Mouse (Mus musculus) 3T3-L1 (cell line): ENCODE data around the gene Usp31.

Experiments used
- DNase-seq: peaks from one replicate; pipeline ENCODE4 v3.0.0-alpha.2; 2015; ENCODE audit warnings: low read depth, low spot score

Gene Usp31

GRCm38 (mm10) chr7:121707073-121707667 is at the start of gene Usp31:
Usp31 (minus strand) TSS chr7:121707253.
- DNase-seq: peak; percentile 96

DNA sequence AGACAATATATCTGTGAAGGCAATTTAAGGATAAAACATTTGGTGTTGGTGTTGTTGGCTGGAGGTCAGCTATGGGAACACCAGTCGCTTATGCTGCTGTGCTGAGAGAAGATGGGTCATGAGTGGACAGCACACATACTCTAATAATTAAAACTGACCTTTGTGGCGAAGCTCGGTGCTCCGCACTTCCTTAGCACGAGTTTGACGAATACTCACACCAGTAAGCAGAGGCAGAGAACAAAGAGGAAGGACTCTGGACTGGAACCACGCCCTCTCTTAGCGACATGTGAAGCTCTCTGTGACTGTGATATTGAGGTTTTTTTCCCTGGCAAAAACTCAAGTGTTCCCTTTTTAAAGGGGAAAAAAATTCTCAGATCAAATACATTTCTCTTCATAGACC is 47.7 kb upstream of the Usp31 start:
- DNase-seq: no peak

GRCm38 (mm10) chr7:121750244-121750643 is 43.2 kb upstream of the Usp31 start:
- no peak for DNase-seq

- no peak for DNase-seq
These were observed 30.7 kb upstream of the Usp31 start for GRCm38 (mm10) chr7:121737511-121738415.

DNA sequence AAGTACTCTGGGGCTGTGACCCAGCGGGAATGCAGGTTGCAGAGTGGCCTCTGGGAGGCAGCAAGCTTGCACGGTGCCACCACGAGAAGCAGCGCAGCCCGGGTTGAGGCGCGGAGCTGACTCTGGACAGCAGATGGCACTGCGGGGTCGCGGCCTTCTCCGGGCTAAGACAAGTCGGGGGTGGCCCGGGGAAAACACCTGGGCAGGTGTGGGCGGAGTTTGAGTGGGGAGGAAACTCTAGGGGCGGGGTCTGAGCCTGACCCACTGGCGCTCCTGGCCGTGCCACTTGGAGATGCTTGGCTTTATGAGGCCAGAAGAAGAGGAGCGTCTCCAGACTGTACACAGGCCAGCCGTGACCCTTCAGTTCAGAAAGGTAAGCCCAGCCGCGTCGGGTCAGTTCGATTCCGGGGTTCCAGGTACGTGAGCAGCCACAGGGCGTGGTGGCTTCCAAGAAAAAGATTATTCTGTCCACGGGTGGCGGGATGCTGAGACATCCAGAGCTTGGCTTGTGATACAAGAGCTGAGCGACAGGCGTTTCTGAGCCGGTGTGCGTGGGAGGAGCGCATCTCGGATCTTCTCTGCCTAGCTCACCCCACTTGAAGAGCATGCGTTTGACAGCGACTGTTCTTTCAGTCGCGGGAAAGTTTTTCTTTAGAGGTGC is 27.2 kb upstream of the Usp31 start, which contains the start of gene Scnn1g:
Gene Scnn1g, plus strand, starts transcription at position 309 of the 661 bp plus-strand sequence.
- DNase-seq: peak; percentile 68

- peak; percentile 42 for DNase-seq
These were observed 23.2 kb upstream of the Usp31 start for GRCm38 (mm10) chr7:121730225-121730624.

DNA sequence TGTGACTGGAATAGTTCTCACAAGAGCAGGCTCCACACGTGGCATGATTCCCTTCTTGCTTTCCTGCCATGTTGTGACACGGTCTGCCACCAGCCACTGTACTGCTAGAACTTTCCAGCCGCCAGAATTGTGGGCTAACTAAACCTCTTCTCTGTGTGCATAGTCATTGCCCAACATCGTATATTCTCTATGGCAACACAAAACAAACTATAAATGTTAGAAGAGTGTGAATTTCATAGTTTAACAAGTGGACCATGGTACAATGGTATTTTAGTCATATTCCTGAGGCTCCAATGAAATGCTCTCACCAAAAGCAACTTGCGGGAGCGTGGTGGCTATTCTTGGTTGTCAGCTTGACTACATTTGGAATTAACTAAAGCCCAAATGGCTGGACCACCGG is 10.0 kb upstream of the Usp31 start:
- no peak for DNase-seq

GRCm38 (mm10) chr7:121711171-121711570 is 4.1 kb upstream of the Usp31 start:
- no peak for DNase-seq

DNA sequence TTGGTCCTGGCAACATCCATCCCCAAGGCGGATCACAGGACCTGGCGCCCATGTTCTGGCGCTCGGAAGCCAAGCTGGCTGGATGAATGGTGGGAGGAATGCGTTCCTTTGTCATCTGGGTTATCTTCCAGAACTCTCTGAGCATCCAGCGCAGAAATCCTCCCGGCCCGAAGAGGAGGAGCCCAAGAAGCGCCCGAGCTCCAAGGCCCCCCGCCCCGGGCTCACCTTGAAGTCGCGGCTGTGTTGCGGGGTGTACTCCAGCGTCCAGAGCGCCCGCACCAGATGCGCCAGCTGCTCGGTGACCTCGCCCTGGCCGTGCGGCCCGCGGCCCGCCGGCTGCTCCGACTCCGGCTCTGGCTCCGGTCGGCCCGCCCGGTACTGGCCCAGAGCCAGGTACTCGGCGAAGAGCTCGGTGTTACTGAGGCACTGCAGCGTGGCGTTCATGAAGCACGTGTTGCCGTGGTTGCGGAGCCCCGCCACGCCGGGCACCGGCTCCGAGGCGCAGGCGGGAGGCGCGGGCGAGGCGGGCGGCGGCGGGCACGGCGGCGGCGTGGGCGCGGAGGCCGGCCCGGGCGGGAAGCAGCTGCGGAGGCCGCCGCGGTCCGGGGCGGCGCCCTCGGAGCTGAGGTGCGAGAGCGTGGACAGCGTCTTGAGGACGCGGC is 511 bp downstream of the Usp31 start:
- peak; percentile 40 for DNase-seq

DNA sequence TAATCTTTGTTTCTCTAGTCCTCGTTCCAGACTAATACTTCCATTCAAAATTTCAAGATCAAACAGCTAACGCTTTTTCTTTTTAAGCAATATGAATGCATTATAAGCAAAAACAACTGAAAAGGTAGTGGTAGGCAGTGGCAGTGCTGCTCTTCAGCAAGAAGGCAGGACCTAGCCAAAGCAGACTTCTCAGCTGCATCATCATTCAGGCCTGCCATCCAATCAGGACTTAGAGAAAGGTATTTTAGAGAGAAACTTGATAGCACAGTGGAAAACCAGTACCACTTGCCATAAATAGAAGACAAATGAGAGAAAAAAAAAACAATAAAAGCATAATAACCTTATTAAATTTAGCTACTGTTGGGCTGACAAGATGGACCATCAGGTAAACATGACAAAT is 2.0 kb downstream of the Usp31 start:
- DNase-seq: peak; percentile 50

GRCm38 (mm10) chr7:121701983-121702382 is 5.1 kb downstream of the Usp31 start:
- DNase-seq: no peak

DNA sequence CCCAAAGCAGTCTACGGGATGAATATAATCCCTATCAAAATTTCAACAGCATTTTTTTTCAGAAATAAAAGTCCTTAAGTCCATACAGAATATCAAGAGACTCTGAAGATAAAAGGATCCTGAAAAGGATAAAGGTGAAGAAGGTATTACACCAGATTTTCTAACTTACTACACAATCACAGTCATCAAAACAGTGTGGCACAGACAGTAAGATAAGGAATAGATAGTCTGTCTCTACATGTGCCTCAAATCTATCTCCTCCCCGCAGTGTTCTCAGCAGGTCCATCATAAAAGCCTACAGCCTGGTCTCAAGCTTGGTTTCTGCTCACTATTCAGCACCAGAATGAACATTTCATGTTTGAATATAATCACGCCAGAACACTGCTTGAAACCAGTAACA is 6.6 kb downstream of the Usp31 start:
- no peak for DNase-seq

DNA sequence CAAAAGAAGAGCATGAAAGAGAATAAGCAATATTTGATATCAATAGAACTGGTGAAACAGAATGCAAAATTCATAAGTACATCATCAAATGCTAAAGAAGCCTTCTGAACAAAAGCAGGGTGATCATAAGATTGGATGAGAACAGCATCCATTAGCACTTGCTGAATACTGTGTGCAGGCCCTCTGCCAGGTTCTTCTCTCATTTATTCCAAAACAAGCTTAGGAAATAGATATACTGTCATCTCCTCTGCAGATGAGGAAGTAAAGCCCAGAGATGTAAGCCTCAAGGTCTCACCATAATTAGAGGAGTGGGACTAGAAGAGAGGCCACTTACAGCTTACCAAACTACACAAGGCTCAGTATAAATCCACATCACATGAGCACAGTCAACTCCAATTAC is 7.8 kb downstream of the Usp31 start:
- DNase-seq: no peak

GRCm38 (mm10) chr7:121697574-121697973 is 9.5 kb downstream of the Usp31 start:
- no peak for DNase-seq

DNA sequence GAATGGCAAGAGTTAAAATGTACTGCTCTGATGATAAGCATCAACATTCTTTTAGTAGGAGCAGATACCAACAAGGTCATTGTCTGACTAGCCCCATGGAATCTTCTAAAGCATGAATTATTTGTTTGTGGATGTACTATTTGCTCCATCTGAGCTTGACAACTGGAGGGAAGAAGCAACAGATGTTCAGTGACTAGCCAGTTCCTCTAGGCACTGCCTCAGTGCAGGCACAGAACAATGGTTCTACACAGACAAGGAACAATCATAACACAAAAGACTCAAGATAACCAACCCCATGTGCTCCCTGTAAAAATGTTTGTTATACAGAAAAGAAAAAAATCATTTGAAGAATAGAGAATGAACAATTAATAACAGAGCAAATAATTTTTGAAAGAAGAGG is 9.9 kb downstream of the Usp31 start:
- no peak for DNase-seq

DNA sequence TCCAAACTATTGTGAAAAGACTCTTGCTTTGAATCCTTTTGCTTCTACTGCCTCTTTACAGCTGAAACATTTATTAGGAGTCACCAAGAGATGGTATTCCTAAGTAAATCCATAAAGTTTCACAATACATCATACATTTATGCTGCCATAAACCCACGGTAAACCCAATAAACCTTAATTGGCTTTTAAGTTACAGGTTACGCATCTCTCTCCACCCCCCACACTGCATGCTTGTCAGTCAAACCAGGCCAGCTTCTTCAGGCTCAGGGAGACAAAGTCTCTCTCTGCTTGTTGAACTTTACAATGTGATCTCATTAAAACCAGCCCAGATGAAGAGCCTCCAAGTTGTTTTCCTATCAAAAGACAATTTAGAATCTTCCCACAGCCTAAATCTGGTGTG is 15.2 kb downstream of the Usp31 start:
- DNase-seq: no peak

GRCm38 (mm10) chr7:121689338-121689737 is 17.7 kb downstream of the Usp31 start:
- DNase-seq: no peak

GRCm38 (mm10) chr7:121685140-121685984 is 21.7 kb downstream of the Usp31 start:
- no peak for DNase-seq

GRCm38 (mm10) chr7:121681191-121681590 is 25.9 kb downstream of the Usp31 start:
- no peak for DNase-seq

- no peak for DNase-seq
These were observed 29.8 kb downstream of the Usp31 start for GRCm38 (mm10) chr7:121677105-121677753.
